Mouse (Mus musculus) forebrain, embryonic 13.5 days (tissue): ENCODE measurements around the gene Crlf2. TPM values are rescaled to one million over a fixed set of nuclear protein-coding genes. Genes with fewer than 3 reads are reported as not detected.

Experiments
- ATAC-seq: fragments of 200-750 bp; cut with Nextera tagmentation; 2 replicates; pipeline ENCODE4 v1.8.0; 2017
- H3K27ac ChIP-seq: fragments of 300-500 bp; sonication (generic); 2 replicates; pipeline ENCODE4 v1.5.1; 2015; ENCODE audit warnings: inconsistent platforms, mild to moderate bottlenecking, moderate library complexity
- H3K27me3 ChIP-seq: fragments of 300-500 bp; sonication (generic); 2 replicates; pipeline ENCODE4 v1.6.1; 2015; ENCODE audit warnings: mild to moderate bottlenecking, inconsistent platforms
- H3K36me3 ChIP-seq: fragments of 300-500 bp; sonication (generic); 2 replicates; pipeline ENCODE4 v1.6.1; 2015; ENCODE audit warnings: mild to moderate bottlenecking, inconsistent platforms; ENCODE audit not compliant: poor library complexity, severe bottlenecking
- H3K4me1 ChIP-seq: fragments of 300-500 bp; sonication (generic); 2 replicates; pipeline ENCODE4 v1.6.1; 2015; ENCODE audit warnings: inconsistent platforms
- H3K4me2 ChIP-seq: fragments of 300-500 bp; sonication (generic); 2 replicates; pipeline ENCODE4 v1.6.1; 2015; ENCODE audit warnings: inconsistent platforms, mild to moderate bottlenecking, moderate library complexity
- H3K4me3 ChIP-seq: fragments of 300-500 bp; sonication (generic); 2 replicates; pipeline ENCODE4 v1.5.1; 2015; ENCODE audit warnings: mild to moderate bottlenecking, inconsistent platforms
- H3K9ac ChIP-seq: fragments of 300-500 bp; sonication (generic); 2 replicates; pipeline ENCODE4 v1.6.1; 2015; ENCODE audit warnings: mild to moderate bottlenecking, inconsistent platforms
- H3K9me3 ChIP-seq: fragments of 300-500 bp; sonication (generic); replicated peaks from 2 replicates; pipeline ENCODE4 v1.6.1; 2016; ENCODE audit warnings: inconsistent platforms
- WGBS: fragments of 180-500 bp; shearing (Covaris S2); methylation state at CpG from one replicate; pipeline ENCODE4 v1.1.7; 2015; 5-methylcytosine and 5-hydroxymethylcytosine counted together
- polyA plus RNA-seq: library from polyadenylated mRNA; unstranded; fragments of >200 nt; fragmentation: Nextera tagmentation; extraction: Ambion mirVana; gene quantifications from 2 replicates; pipeline ENCODE4 v1.2.1, GENCODE M21; 2015

The Crlf2 gene
- polyA plus RNA-seq, 1 experiment from 2014 or later, result 6.8 TPM

- Histone ChIP-seq H3K4me2 (no peak overlapping the region), H3K4me3 (no peak overlapping the region), H3K4me1 (no peaks in the 10 kb centered on the region), H3K36me3 (peaks cover 24% of the 10 kb centered on the region), H3K9ac (no peak overlapping the region), H3K27ac (no peak overlapping the region), H3K27me3 (no peaks in the 10 kb centered on the region), H3K9me3 (peaks cover 57% of the 10 kb centered on the region)
- no peak for ATAC-seq
- 88% methylated on average over 22 of the region's 26 CpGs for WGBS
Measured at GRCm38 (mm10) chr5:109555236-109555675, 3.5 kb downstream of the Crlf2 start.

- Histone ChIP-seq H3K27ac (no peak overlapping the region), H3K9ac (no peak overlapping the region), H3K4me2 (no peak overlapping the region), H3K4me3 (no peak overlapping the region), H3K36me3 (peaks cover 24% of the 10 kb centered on the region), H3K4me1 (no peaks in the 10 kb centered on the region), H3K9me3 (peaks cover 64% of the 10 kb centered on the region), H3K27me3 (no peaks in the 10 kb centered on the region)
- no peak for ATAC-seq
- 89% methylated on average over 30 of the region's 30 CpGs for WGBS
Measured at GRCm38 (mm10) chr5:109554091-109555050, 4.4 kb downstream of the Crlf2 start.

GRCm38 (mm10) chr5:109553160-109553930 is 5.4 kb downstream of the Crlf2 start:
- Histone ChIP-seq H3K27me3 (no peaks in the 10 kb centered on the region), H3K4me1 (no peaks in the 10 kb centered on the region), H3K9me3 (peaks cover 68% of the 10 kb centered on the region), H3K4me2 (no peak overlapping the region), H3K4me3 (no peak overlapping the region), H3K36me3 (peaks cover 24% of the 10 kb centered on the region), H3K9ac (no peak overlapping the region), H3K27ac (no peak overlapping the region)
- ATAC-seq, result no peak
- WGBS, result 76% methylated on average over 18 of the region's 18 CpGs

GRCm38 (mm10) chr5:109552541-109552940 is 6.3 kb downstream of the Crlf2 start:
- ATAC-seq, result no peak

GRCm38 (mm10) chr5:109552116-109552515 is 6.7 kb downstream of the Crlf2 start:
- no peak overlapping the region for H3K4me2 ChIP-seq
- H3K4me1 ChIP-seq, result no peaks in the 10 kb centered on the region
- peaks cover 68% of the 10 kb centered on the region for H3K9me3 ChIP-seq
- H3K36me3 ChIP-seq, result peaks cover 24% of the 10 kb centered on the region
- 84% methylated on average over 8 of the region's 13 CpGs for WGBS
- H3K9ac ChIP-seq, result no peak overlapping the region
- no peak overlapping the region for H3K4me3 ChIP-seq
- H3K27ac ChIP-seq, result no peak overlapping the region
- no peak for ATAC-seq
- H3K27me3 ChIP-seq, result no peaks in the 10 kb centered on the region

More at GRCm38 (mm10) chr5:109552541-109552940, 6.3 kb downstream of the Crlf2 start:
- Histone ChIP-seq H3K27ac (no peak overlapping the region), H3K9me3 (peaks cover 68% of the 10 kb centered on the region), H3K36me3 (peaks cover 24% of the 10 kb centered on the region), H3K27me3 (no peaks in the 10 kb centered on the region), H3K4me3 (no peak overlapping the region), H3K4me2 (no peak overlapping the region), H3K4me1 (no peaks in the 10 kb centered on the region), H3K9ac (no peak overlapping the region)
- WGBS, result 79% methylated on average over 15 of the region's 15 CpGs

- no peak overlapping the region for H3K4me2 ChIP-seq
- no peaks in the 10 kb centered on the region for H3K4me1 ChIP-seq
- 95% methylated on average over 25 of the region's 25 CpGs for WGBS
- no peak overlapping the region for H3K4me3 ChIP-seq
- no peak overlapping the region for H3K27ac ChIP-seq
- H3K36me3 ChIP-seq, result peaks cover 22% of the 10 kb centered on the region
- peaks cover 61% of the 10 kb centered on the region for H3K9me3 ChIP-seq
- no peak for ATAC-seq
- no peak overlapping the region for H3K9ac ChIP-seq
- H3K27me3 ChIP-seq, result no peaks in the 10 kb centered on the region
Measured at GRCm38 (mm10) chr5:109551041-109551765, 7.6 kb downstream of the Crlf2 start.

GRCm38 (mm10) chr5:109550225-109550935 is 8.4 kb downstream of the Crlf2 start:
- no peak overlapping the region for H3K4me3 ChIP-seq
- H3K4me2 ChIP-seq, result no peak overlapping the region
- H3K9me3 ChIP-seq, result peaks cover 53% of the 10 kb centered on the region
- peaks cover 14% of the 10 kb centered on the region for H3K36me3 ChIP-seq
- no peak overlapping the region for H3K27ac ChIP-seq
- no peak for ATAC-seq
- H3K27me3 ChIP-seq, result no peaks in the 10 kb centered on the region
- 91% methylated on average over 27 of the region's 36 CpGs for WGBS
- H3K4me1 ChIP-seq, result no peaks in the 10 kb centered on the region
- no peak overlapping the region for H3K9ac ChIP-seq

GRCm38 (mm10) chr5:109548712-109549111 is 10.1 kb downstream of the Crlf2 start:
- no peaks in the 10 kb centered on the region; the same call in 1 of the 2 replicates for H3K36me3 ChIP-seq
- no peaks in the 10 kb centered on the region for H3K4me1 ChIP-seq
- H3K27ac ChIP-seq, result no peak overlapping the region
- H3K27me3 ChIP-seq, result no peaks in the 10 kb centered on the region
- no peak overlapping the region for H3K4me3 ChIP-seq
- H3K9ac ChIP-seq, result no peak overlapping the region
- H3K9me3 ChIP-seq, result peaks cover 42% of the 10 kb centered on the region
- 79% methylated on average over 9 of the region's 9 CpGs for WGBS
- ATAC-seq, result no peak
- H3K4me2 ChIP-seq, result no peak overlapping the region

- Histone ChIP-seq H3K4me1 (no peaks in the 10 kb centered on the region), H3K4me2 (no peak overlapping the region), H3K27me3 (no peaks in the 10 kb centered on the region), H3K9me3 (peaks cover 28% of the 10 kb centered on the region), H3K4me3 (no peak overlapping the region), H3K27ac (no peak overlapping the region), H3K36me3 (no peaks in the 10 kb centered on the region; the same call in 1 of the 2 replicates), H3K9ac (no peak overlapping the region)
- ATAC-seq, result no peak
- WGBS, result 79% methylated on average over 2 of the region's 2 CpGs
Measured at GRCm38 (mm10) chr5:109547112-109547511, 11.7 kb downstream of the Crlf2 start.

- Histone ChIP-seq H3K9me3 (0 out of 2 replicates have a peak, but pooled peaks cover 3% of the 10 kb centered on the region), H3K27me3 (no peaks in the 10 kb centered on the region), H3K36me3 (no peaks in the 10 kb centered on the region), H3K4me2 (no peak overlapping the region), H3K4me3 (no peak overlapping the region), H3K4me1 (no peaks in the 10 kb centered on the region), H3K27ac (no peak overlapping the region), H3K9ac (no peak overlapping the region)
- no peak for ATAC-seq
Measured at GRCm38 (mm10) chr5:109509679-109510078, 49.1 kb downstream of the Crlf2 start.

- Histone ChIP-seq H3K27me3 (no peaks in the 10 kb centered on the region), H3K4me2 (no peak overlapping the region), H3K36me3 (no peaks in the 10 kb centered on the region), H3K9ac (no peak overlapping the region), H3K9me3 (peaks cover 10% of the 10 kb centered on the region), H3K27ac (no peak overlapping the region), H3K4me1 (no peaks in the 10 kb centered on the region), H3K4me3 (no peak overlapping the region)
- 8% methylated on average over 1 of the region's 1 CpGs for WGBS
- ATAC-seq, result no peak
Measured at GRCm38 (mm10) chr5:109506729-109507128, 52.1 kb downstream of the Crlf2 start.
